Mouse (Mus musculus): ENCODE measurements around the gene Letmd1. TPM values are rescaled to one million over a fixed set of nuclear protein-coding genes. Genes with fewer than 3 reads are reported as not detected.
A peak's percentile ranks its signal among the peaks of the same experiment; 100 is the strongest.

Gene Letmd1
- total RNA-seq, 2 experiments from 2014 or later: 57.1 to 62.9 TPM

- no peak overlapping the region for H3K4me3 ChIP-seq
- no peak for TF ChIP-seq CTCF (conservative IDR thresholded peaks at IDR 0.05)
- DNase-seq (ENCODE audit: low spot score in 2 of 2): no peak
- peak overlapping the region; percentile 65; the same call in 1 of the 2 replicates for H3K27ac ChIP-seq
These were observed 38.8 kb upstream of the Letmd1 start for GRCm38 (mm10) chr15:100429959-100430565.

- Histone ChIP-seq H3K4me3 (no peak overlapping the region), H3K27ac (no peak overlapping the region)
- no peak for DNase-seq (ENCODE audit: low spot score in 2 of 2)
- no peak for TF ChIP-seq CTCF (conservative IDR thresholded peaks at IDR 0.05)
These were observed 35.6 kb upstream of the Letmd1 start for GRCm38 (mm10) chr15:100433234-100433633.

DNA sequence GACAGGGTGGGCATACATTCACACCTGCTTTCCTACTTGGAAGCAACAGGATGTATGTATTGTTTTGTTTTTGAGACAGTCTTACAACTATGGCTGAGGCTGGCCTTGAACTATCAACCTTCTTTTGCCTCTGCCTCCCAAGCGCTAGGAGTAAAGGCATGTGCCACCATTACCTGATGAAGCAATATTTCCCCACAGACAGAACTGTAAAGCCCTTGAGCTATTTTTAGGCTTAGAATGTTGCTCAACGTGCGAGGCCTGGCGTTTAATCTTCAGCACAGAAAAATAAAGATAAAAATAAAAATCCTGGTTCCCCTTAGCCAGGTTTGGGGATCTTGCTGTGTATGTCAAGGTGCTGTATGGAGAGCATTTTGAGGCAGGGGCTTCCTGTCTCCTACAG lies 32.7 kb upstream of the Letmd1 start:
- Histone ChIP-seq H3K4me3 (no peak overlapping the region), H3K27ac (no peak overlapping the region)
- no peak for TF ChIP-seq CTCF (conservative IDR thresholded peaks at IDR 0.05)
- no peak for DNase-seq (ENCODE audit: low spot score in 2 of 2)

GRCm38 (mm10) chr15:100436518-100436917 lies 32.3 kb upstream of the Letmd1 start:
- no peak for DNase-seq (ENCODE audit: low spot score in 2 of 2)
- no peak for TF ChIP-seq CTCF (conservative IDR thresholded peaks at IDR 0.05)
- Histone ChIP-seq H3K27ac (no peak overlapping the region), H3K4me3 (no peak overlapping the region)

- TF ChIP-seq CTCF (conservative IDR thresholded peaks at IDR 0.05): no peak; the same call in 1 of the 2 replicates
- H3K4me3 ChIP-seq: peak overlapping the region; percentile 55
- peak; percentile 79 to 90 for DNase-seq (ENCODE audit: low spot score in 2 of 2)
- H3K27ac ChIP-seq: peak overlapping the region; percentile 84
These were observed 25.5 kb upstream of the Letmd1 start for GRCm38 (mm10) chr15:100443126-100443922.

DNA sequence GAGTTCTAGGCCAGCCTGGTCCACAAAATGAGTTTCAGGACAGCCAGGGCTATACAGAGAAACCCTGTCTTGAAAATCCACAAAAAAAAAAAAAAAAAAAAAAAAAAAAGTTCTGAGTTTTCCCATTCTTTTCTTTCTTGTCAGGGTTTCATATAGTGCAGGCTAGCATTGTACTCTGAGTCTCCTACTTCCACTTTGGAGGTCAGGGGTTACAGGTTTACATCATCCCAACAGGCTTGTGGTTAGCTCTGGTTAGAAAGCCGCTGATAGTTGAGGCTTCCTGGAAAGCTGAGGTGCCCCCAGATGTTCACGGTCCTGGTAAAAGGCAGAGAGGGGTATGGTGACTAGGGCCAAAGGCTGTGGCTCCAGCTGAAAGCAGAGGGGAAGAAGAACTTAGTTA lies 21.9 kb upstream of the Letmd1 start:
- DNase-seq (ENCODE audit: low spot score in 2 of 2): no peak
- Histone ChIP-seq H3K27ac (no peak overlapping the region), H3K4me3 (no peak overlapping the region)
- TF ChIP-seq CTCF (conservative IDR thresholded peaks at IDR 0.05): no peak

DNA sequence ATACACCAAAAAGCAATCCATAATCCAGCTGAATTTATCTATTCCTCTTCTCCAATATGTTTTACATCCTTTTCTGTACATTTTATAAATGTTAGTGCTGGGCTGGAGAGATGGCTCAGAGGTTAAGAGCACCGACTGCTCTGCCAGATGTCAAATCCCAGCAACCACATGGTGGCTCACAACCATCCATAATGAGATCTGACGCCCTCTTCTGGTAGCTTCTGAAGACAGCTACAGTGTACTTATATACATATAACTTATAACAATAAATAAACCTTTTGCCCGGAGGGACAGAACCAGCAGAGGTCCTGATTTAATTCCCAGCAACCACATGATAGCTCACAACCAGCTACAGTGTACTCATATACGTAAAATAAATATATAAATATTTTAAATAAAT lies 20.3 kb upstream of the Letmd1 start:
- TF ChIP-seq CTCF (conservative IDR thresholded peaks at IDR 0.05): no peak; the same call in 1 of the 2 replicates
- DNase-seq (ENCODE audit: low spot score in 2 of 2): no peak
- H3K4me3 ChIP-seq: no peak overlapping the region
- H3K27ac ChIP-seq: no peak overlapping the region

DNA sequence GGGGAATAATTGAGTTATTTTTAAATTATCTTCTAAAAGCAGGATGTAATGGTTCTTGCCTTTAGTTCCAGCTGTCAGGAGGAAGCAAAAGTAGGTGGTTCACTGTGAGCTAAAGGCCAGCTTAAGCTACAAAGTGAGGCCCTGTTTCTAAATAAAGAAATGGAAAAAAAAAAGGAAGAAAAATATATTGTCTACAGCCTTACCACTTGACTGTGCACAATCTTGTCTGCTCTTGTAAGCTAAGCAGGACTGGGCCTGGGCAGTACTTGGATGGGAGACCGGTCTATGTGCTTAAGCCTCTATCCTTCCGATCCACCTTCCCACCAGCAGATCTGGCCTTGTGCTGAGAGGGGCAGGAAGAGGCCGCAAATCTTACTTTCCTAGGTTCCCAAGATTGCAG lies 19.3 kb upstream of the Letmd1 start:
- TF ChIP-seq CTCF (conservative IDR thresholded peaks at IDR 0.05): no peak
- Histone ChIP-seq H3K27ac (no peak overlapping the region), H3K4me3 (no peak overlapping the region)
- DNase-seq (ENCODE audit: low spot score in 2 of 2): no peak

DNA sequence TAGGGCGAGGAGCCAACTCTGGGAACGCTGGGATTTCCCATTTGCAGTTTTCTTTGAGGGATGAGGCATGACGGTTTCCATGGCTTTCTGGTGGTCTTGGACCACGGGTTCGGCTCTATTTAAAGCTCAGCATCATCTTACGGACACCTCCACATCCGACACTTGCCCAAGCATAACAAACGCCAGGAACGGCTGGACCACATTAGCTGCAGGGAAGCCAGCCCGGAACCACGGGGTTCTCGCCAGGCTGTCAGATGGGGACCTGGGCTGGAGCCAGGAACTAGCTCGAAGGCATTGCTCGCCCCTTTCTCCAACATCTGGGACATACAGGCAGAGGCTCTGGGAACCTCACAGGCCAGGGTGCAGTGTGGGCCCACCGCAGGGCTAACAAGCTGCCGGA lies 17.6 kb upstream of the Letmd1 start:
- Histone ChIP-seq H3K4me3 (peak overlapping the region; percentile 39), H3K27ac (peak overlapping the region; percentile 25; the same call in 1 of the 2 replicates)
- DNase-seq (ENCODE audit: low spot score in 2 of 2): peak in 1 of 2 experiments; percentile 58
- no peak for TF ChIP-seq CTCF (conservative IDR thresholded peaks at IDR 0.05)

DNA sequence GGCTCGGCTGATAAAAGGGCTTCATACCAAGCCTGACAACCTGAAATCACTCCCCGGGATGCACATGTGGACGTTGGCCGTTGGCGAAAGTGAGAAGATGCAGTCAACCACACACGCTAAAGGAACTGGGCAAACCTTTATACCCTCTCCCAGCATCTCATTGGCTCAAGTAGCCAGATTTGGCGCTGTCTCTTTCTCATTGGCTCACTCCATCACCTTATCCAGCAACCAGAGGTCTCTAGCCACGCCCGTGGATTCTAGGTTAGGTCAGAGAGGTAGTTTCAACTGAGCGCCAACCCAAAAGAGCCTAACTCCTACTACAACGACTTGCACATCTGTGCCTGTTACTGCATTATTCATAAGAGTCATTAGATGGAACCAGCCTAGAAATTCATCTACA lies 16.3 kb upstream of the Letmd1 start:
- no peak for DNase-seq (ENCODE audit: low spot score in 2 of 2)
- TF ChIP-seq CTCF (conservative IDR thresholded peaks at IDR 0.05): no peak
- Histone ChIP-seq H3K4me3 (no peak overlapping the region), H3K27ac (no peak overlapping the region)

GRCm38 (mm10) chr15:100456356-100456991 lies 12.3 kb upstream of the Letmd1 start:
- no peak for TF ChIP-seq CTCF (conservative IDR thresholded peaks at IDR 0.05)
- Histone ChIP-seq H3K27ac (no peak overlapping the region), H3K4me3 (no peak overlapping the region)
- DNase-seq (ENCODE audit: low spot score in 2 of 2): no peak

- no peak overlapping the region for H3K27ac ChIP-seq
- peak; percentile 54 to 74 for DNase-seq (ENCODE audit: low spot score in 2 of 2)
- peak; percentile 95 for TF ChIP-seq CTCF (conservative IDR thresholded peaks at IDR 0.05)
- no peak overlapping the region; the same call in 1 of the 2 replicates for H3K4me3 ChIP-seq
These were observed 11.5 kb upstream of the Letmd1 start for GRCm38 (mm10) chr15:100457340-100457739.

- no peak overlapping the region for H3K27ac ChIP-seq
- peak; percentile 71 for TF ChIP-seq CTCF (conservative IDR thresholded peaks at IDR 0.05)
- H3K4me3 ChIP-seq: no peak overlapping the region
- DNase-seq (ENCODE audit: low spot score in 2 of 2): peak in 1 of 2 experiments; percentile 58
These were observed 10.8 kb upstream of the Letmd1 start for GRCm38 (mm10) chr15:100458055-100458454.

Measured in layer of hippocampus, adult 2 months (tissue).